Mouse (Mus musculus) layer of hippocampus, adult 11-12 months (tissue): Measurements from ENCODE around the gene Il15.

ENCODE experiments used
- DNase-seq: peaks from one replicate; pipeline ENCODE4 v3.0.0; 2022; ENCODE audit warnings: low spot score

Gene Il15

DNA sequence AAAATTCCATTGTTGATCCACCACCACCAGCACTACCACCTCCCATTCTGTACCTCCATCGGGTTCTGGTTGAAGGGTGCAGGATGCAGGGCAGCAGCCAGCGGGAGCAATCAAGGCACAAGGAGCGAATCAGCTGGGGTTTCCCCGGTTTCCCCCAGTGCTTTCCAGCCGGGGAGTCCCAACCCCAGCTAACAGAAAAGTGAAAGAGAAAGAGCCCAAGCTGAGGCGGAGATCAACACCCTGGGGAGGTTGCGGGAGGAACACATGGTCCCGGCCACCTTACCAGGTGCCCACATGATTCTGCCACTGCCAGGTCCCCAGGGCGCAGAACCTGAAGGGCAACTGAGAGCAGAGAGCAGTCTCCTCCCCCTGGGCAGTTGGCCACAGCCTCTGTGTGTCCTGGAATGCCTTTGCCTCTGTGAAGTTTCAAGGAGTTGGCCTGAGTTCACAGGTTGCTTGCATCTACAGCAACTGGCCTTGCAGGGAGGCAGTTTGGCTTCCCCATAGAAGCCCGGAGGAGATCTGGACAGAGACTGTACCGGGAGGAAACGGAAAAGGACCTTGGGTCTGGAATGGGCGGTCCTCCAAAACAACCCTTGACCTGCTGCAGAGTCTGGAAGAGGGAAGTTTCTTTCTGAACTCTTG is at the start of gene Il15:
Il15 (minus strand) TSS at position 537 of the 645 bp plus-strand sequence.
- peak; percentile 11 for DNase-seq

DNA sequence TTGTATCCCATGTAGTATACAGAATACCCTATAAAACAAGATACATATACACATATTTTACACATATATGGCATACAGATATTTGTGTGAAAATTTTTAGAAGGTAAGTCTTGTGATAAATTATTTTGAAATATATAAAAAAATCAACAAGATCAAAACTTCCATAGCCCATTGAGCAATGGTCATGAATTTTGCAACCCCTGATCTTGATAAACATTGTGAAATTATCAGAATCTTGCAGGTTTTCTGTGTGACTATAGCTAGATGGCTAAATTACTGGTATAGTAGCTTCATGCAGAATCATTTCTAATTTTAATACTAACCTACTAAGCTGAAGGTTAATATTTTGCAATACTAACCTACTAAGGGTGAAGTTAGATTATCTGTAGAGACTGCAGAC is 41.9 kb upstream of the Il15 start:
- no peak for DNase-seq

DNA sequence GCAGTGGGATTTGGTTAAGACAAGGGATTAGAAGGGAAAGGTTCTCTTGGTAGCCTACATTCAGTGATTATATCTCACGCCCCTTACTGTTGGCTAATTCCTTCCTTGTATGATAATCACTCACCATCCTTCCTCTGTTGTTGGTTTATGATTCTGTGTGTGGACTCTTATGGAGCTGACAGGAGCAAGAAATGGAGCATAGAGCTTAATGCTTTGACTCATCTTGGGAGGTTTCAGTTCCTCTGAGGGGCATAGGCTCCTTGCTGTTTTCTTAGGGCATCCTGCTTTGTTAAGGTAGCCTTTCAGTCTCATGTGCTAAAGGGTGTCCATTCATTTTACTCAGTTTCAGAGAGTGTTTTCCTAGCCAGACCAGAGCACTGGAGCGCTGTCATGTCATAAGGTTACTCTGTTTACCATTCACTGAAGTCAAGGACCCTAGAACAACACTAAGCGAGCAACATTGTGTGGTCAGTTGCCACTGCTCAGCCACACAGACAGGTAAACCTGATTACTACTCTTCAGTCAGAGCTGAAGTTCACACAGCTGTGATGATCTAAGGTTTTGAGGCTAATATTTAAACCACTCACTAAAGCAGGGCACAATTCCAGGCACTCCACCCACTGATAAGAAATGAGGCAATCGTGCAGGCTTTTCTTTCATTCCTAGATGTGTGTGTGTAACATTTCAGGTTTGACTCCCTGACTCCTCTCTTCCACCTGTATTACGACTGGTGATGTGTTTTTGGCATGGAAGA is 13.7 kb upstream of the Il15 start:
- DNase-seq, result no peak

DNA sequence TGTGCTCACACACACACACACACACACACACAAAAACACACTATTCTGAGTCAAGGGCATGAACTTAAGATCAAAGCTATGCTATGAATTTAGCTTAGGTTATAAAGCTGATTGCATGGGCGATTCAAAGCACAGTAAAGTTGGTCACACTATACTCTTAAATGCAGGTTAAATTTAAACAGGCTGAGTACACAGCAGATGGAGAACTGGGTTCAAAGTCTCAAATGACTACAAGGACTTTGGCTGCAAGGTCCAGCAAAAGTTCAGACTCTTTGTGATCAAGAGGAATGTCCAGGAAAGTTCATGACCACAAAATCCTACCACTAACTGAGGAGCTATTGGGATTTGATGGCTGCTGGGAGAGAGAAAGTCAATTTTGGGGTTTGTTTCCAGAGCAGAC is 12.5 kb upstream of the Il15 start:
- no peak for DNase-seq

DNA sequence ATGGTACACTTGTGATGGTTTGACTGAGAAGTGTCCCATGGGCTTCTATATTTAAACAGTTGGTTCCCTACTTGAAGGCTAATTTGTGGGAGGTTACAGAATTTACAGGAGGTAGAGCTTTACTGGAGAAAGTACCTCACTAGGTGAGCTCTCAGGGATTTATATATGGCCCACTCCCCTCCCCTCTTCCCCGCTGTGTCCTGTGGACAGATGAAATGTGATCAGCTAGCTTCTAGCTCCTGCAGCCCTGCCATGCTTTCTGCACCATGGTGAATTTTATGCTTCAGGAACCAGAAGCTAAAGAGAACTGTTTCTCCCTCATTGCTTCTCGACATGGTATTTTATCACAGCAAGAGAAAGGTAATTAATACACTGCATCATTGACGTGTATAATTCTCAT is 7.1 kb upstream of the Il15 start:
- no peak for DNase-seq

DNA sequence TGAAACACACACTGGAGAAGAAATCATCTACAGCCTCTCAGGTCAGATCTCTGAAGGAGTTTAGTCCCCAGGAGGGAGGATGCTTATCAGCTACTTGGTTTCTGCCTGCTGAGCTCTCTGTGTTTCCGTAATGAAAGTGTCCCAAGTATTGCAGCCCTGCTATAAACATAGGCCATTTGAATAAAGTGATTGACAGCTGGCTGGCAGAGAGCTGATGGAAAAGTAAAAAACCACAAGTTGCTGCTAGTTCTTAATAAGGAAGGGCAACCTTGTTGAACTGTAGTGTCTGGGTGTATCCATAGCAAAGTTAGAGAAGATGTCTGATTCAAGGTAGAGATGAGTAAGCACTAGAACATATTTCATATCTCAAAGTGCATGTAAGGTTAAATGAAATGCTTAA is 4.0 kb upstream of the Il15 start:
- DNase-seq, result no peak

DNA sequence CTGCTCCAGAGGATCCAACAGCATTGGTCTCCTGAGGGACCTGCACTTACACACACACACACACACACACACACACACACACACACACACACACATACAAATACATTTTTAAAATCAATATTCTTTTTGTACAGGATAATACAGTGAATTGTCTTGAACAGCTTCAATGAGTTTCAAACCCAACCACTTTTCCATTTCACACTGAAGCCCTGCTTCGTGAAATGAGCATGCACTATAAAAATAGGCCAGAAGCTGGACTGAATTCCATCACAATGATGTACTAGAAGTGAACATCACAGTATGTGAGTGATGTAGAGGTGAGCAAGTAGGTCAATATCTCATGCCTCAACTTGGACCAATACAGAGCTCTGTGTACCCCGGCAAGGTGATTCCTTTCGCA is 1.0 kb upstream of the Il15 start:
- no peak for DNase-seq

DNA sequence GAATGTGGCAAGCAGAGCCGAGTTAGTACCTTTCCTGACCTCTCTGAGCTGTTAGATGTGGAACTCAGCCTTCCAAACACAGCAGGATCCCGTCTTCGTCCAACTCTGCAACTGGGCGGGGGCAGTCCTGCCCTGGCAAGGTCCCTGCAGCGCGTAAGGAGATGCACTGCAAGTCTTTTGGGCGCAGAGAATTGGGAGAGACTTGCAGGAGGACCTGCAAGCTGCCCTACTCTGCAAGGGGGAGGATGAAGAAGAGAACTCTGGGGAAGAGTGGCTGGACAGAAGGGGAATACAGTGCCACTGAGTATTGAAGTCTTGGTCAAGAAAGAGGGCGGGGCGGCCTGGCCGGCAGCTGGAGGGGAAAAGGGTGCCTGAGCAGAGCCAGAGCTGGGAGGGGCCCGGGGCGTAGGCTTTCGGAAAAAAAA is 749 bp downstream of the Il15 start:
- DNase-seq, result no peak

DNA sequence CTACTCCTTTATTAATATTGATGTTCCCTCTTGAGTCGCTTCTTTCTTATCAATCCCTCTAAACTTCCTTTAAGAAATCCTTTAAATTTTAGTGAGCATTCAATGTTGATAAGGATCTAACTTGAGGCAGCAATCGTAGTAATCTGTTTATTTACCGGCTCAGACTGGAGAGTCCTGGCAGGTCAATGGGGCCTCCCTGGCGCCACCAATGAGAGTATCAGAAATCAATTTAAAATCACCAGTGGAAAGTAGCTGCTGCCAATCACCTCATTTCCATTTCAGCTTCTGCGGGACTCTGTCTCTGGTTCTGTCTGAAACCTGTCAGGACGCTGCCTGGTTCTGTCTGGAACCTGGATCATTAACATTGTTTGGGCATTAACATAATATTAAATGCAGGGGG is 1.5 kb downstream of the Il15 start:
- no peak for DNase-seq

DNA sequence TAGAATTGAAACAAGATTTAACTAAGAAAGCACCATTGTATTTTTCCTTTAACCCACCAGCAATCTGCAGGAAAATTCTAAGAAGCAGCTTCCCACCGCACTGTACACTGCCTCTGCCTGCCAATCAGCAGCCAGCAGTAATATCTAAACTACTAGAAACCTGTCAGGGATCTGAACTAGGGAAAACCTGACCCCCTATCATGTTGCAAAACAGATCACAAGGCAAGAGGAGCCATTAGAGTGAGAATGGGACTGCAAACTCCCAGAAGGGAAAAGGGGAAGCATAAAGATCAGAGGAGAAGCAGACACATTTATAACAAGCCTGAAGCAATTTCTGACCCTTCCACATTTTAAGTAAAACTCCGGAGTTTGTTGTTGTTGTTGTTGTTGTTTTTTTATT is 2.0 kb downstream of the Il15 start:
- no peak for DNase-seq

DNA sequence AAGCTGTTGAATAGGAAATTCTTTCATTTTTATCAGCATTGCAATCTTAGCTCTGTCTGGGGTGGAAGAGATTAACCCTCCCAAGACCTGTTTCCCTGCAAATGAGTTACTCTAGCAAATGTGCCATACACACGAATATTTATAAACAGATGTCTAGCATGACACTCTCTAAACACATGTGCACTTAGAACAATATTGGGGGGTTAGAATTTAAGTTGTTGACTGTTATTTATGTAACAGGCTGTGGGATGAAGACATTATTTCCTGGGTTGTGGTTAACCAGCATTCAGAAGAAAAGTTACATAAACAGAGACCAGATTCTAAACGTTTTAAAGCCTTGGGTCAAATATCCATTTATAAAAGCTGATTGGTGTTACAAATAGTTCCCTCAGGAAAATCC is 2.6 kb downstream of the Il15 start:
- no peak for DNase-seq

DNA sequence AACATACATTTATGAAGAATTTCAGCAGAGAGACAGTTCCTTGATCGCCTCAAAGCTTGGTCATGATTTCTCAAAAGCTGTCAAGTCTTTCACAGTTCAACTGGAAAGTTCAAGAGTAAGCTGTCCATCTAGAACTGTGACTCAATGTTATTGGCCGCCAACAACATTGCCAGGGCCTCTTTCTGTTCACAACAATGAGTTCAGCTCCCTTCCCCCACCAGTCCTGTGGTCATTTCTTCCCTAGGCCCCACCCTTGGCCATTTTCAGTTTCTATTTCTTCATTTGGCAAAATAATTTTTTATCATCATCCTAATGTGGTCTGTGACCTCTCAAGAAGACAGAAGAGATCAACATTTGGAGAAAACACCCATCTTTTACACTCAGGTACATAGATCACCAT is 4.5 kb downstream of the Il15 start:
- no peak for DNase-seq

DNA sequence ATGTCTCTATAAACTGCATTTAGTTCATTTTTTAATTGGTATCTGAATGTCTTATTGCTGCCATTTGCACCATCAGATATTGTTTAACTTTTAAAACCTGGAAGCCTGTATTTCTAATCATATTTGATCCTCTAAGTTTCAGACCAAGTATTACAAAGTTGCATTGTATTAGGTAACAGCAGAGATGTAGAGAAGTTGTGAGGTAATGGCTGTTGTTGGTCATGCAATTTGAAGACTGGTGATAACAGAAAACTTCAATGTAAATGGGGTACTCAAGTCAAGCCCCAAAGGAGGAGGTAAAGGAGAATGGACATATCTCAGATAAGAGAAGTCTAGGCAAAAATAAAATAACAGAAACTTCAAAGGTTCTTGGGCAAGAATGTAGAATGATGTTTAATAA is 11.8 kb downstream of the Il15 start:
- DNase-seq, result no peak

DNA sequence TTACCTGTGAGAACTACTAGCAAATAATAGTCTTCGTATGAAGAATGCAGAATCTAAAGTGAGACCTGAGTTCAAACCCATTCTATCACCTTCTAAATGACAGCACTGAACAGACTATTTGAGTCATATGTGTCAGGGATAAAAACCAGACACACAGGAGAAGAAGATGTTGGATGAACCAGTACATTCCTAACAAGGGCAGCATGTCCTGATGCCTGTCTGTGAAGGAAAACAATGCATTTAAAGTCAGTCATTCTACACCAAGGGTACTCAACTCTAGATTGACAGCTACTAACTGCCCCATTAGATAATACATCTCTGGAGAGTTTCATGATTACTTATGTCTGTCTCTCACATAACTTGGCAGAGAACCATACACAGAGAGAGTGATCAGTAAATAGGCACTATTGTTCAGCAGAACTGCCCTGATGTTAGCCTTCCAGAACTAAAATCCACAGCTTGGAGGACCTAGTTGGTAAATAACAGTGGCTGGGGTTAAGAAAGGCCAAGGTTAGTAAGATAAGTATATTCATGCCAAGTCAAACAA is 14.6 kb downstream of the Il15 start:
- no peak for DNase-seq

DNA sequence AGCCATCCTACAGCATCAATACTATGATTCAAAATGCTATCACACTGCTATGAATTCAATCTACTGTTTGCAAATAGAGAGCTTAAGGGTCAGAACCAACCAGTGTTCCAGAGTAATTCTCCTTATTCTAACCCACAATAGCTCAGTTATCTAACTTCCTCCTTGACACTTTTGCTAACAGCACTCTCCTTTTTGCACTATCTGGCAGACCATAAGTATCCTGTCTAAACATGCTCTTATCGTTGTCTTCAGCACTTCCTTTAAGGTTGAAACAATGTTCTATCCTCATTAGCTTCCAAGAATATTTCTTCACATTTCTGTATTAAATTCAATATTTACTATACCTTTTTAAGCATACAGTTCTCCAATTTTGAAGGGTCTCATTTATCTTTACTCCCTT is 15.4 kb downstream of the Il15 start:
- no peak for DNase-seq

DNA sequence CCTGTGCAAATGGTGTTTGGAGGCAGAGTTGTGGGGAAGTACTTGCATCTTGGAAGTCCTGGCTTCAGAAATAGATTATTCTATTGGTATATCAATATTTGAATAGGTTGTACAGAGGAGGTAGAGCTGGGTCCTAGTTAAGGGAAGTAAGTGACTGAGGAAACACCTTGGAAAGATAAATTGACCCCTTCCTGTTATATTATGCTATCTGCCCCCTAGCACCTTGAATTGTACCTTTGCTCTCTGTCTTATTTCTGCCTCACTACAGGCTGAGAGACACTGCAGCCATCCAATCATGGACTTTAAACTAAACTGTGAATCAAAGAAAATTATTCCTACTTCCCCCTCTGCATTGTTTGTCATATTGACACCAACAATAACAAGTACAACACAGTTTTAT is 17.2 kb downstream of the Il15 start:
- DNase-seq, result no peak

DNA sequence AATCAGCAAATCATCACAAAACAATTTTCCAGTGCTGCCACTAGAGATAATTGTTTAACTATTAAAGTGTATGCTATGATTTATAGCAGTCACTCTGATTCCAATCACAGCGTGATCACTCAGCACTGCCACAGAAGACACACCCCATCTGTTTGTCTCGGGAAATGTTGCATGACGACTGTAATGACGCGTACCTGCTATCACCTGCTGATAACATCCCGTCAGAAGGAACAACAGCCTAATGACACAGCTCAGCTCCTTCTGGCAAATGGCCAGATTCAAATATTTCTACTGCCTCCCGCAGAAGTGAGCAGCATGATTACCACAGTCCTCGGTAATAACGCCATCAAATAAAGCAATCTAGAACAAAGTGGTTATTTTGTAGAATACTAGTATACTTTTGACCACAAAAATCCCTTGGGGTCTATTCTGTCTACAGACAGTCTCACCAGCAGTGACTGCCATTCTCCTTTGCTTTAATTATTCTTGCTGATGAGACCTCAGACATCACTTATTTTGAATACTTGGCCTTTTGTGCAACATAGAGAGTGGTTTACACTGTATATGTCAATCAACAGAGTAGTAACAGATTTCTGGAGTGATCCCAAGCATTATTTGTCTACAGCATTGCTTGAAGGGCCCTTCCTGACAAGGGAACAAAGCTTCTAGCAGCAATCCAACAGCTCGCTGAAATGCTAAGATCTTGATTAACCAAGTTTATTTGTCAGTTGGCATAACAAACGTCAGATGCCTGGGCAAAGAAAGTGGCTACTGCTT is 18.4 kb downstream of the Il15 start:
- DNase-seq, result no peak

DNA sequence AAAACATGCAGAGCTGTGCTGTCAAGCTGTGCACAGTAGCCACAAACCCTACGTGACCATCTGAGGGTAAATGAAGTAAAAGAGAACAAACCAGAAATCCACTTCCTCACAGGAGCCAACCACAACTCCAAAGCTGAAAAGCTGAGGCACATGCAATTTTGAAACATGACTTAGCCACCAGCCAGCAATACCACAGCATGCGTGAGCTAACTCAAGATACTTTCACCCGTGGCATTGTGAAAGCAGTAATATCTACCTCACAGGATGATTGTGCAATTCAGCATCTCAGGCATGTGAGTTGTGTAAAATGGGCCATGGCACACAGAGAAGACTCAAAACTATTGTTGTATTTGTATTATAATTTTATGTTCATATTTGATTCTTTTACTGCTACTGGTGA is 19.7 kb downstream of the Il15 start:
- no peak for DNase-seq

DNA sequence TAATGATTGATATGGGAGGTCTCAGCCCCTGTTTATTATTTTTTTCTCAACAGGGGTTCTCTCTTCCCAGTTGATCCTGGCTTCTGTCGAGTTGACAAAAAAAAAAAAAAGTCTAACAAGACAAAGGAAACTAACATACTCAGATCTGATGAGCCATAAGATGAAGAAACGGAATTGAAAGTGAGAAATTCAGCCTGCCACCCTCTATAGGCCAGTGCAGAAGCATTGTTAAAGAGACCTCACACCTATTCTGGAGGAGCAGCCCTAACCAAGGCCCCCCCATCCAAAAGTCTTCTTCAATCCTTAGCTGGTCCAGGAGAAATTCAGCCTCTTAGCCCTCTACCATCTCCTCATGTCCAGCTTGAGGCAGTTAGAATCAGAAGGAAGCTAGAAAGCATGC is 20.7 kb downstream of the Il15 start:
- DNase-seq, result no peak

DNA sequence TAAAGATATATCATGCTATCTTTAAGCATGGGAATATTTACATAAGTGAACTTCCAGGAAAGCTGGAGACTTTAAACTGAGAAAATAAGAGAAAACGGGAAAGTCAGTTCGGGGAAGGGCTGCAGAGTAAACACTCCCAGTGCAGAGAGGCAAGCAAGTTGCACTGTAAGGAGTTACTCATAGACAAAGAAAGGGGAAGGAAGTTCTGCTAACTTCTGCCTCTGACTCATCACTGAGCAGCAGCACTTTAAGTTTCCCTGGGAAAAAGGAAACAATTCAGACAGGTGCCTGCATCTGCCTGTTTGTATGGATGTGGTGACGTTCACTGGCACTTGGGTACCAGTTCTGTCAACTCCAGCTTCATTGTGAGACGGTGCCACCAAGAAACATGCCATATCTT is 28.6 kb downstream of the Il15 start:
- peak; percentile 5 for DNase-seq

DNA sequence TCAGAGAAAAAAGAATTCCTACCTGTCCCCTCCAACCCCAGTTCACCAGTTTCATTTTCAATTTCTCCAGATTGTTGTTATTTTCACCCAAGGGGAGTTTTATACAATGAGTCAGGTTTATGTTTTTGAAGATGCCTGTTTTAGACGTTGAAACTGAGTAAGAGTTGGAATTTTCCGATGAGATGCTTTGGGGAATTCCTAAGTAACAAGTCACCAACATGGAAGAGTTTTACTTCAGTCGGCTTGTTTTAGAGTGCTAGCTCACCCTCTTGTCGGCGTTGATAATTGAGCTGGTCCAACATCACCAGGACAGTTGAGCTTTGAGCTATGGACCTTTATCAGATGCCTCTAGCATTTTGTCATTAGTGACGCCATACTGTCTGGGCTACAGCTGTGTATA is 30.2 kb downstream of the Il15 start:
- no peak for DNase-seq

DNA sequence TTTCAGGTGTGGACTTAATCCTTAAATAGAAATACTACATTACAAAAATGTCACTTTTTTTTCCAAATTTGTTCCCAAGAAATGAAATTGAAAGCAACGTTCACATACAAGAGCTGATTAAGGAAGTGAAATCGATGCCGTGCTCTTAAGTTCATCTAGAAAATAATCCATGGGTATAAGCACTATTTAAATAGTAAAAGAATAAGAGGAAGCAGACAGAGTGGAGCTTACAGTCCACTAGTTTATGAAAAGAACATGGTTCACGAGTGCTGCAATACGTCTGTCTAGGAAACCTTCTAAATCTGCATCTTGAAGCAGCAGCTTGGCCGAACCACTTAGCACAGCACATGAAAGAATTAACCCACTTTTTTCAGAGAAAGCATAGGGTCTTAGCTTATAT is 32.4 kb downstream of the Il15 start:
- DNase-seq, result no peak

DNA sequence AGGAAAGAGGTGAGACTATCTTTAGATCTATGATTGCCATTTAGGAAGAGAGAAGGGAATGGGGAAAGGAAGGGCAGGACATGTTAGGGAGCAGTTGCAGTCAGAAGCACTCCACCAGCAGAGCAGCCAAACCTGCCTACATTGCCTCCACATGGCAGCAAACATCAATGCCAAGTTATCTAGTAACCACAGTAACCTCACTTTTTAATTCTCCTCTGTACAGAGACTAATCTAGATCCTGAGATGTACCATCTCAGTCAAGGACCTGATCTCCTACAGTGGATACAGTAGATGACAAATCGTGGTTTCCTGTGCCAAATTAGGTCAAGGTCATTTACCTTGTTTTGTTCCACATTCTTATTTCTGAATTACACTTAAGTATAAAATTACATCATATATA is 42.0 kb downstream of the Il15 start:
- DNase-seq, result no peak
